Mouse (Mus musculus): ENCODE measurements around the gene Ifrd1.
"Not testable (repeated sequence)": the region's sequence is repeated elsewhere in the genome, so short reads cannot be mapped to it uniquely, and the experiment has no call there.

The Ifrd1 gene

DNA sequence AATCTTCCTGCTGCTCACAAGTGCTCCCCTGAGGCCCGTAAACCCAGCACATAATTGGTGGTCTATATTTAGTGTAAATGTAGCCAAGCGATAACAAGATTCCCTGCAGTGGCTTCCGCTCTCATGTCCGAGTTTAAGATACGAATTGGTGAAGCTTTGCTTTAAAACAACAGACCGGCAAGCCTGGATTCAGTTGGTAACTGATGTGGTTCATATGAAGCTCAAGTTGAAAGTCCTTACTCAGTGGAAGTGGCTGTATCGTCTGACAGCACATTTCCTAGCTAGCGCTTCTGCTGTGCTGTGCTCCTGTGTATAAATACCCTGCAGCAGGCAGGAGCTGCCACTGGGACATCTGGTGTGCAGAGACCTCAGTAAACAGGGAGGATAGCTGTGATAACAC is 49.0 kb downstream of the Ifrd1 start, which contains the start of gene Lsmem1:
Lsmem1 (minus strand) TSS at position 189 of the 400 bp plus-strand sequence.
- no peak for DNase-seq (ENCODE audit: low spot score in 2 of 2)

GRCm38 (mm10) chr12:40198427-40198826 is 49.9 kb downstream of the Ifrd1 start:
- DNase-seq (ENCODE audit: low spot score in 2 of 2) = no peak

DNA sequence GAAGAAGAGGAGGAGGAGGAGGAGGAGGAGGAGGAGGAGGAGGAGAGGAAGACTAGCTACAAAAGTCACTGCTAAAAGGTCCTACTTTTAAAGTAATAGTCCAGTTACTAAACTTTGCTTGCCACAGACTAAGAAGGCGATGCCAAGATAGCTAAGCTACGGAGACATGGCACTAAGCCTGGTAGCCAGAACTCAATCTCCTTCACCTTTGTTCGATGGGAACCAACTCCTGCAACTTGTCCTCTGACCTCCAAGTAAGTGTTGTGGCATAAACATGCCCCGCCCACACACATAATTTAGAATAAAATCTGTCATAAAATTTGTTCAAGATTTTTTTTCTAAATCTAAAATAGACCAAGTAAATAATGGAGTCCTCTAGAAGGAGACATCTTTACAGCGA is 50.3 kb downstream of the Ifrd1 start:
- DNase-seq (ENCODE audit: low spot score in 2 of 2) = no peak

GRCm38 (mm10) chr12:40197511-40197910 is 50.8 kb downstream of the Ifrd1 start:
- no peak for DNase-seq (ENCODE audit: low spot score in 2 of 2)

GRCm38 (mm10) chr12:40185474-40185873 is 62.8 kb downstream of the Ifrd1 start:
- DNase-seq (ENCODE audit: low spot score in 2 of 2) = no peak

DNA sequence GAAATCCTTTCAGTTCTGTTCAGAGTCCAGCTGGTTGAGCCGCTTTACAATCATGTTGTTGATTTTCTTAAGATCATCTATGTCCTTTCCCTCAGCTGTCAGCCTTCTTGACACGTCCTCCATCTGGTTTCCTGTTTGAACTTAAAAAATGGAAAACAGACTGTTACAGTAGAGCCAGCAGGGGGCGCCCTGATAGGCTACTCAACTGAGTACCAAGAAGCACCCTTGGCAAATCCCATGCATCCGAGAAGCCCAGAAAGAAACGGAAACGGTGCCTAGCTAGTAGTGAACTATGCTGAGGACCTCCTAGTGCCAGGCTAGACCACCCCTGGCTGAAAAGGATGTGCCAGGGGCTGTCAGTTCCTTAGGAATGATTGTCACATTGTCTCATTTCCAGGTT is 71.2 kb downstream of the Ifrd1 start:
- no peak for DNase-seq (ENCODE audit: low spot score in 2 of 2)

DNA sequence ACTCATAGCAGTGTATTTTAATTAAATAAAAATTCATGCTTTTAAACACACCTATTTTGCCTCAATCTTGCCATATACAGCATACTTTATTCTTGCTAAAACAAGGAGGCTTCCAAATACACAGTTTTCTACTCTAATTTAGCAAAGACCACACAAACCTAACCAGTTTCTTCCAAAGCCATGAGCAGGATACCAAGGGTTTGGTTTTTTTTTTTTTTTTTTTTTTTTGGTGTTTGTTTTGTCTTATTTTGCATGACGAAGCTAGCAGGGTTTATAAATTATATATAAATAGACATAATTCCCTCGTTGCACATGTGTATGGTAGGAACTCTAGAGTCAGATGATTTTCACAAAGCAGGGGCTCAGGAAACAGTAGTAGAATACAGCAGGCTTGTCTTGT is 72.1 kb downstream of the Ifrd1 start:
- DNase-seq (ENCODE audit: low spot score in 2 of 2) = no peak

DNA sequence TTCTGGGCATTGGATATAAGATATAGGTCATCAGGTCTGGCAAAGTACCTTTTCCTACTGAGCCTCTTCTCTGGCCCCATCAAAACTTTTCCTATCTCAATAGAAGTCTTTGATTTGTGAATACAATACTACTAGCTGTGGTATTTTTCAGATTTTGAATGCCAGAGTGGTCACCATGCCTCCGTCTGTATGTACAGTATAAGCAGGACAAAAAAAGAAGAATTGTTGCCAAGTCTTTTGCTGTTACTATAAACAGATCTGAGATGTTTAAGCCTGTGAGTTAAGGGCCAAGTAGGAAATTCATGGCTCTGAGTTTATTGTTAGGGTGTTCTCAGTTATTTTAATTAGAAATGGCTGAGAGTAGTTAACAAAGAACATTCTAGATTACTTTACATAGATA is 73.1 kb downstream of the Ifrd1 start:
- DNase-seq (ENCODE audit: low spot score in 2 of 2) = not testable (repeated sequence)

- DNase-seq (ENCODE audit: low spot score in 2 of 2) = no peak
These were observed 76.7 kb downstream of the Ifrd1 start for GRCm38 (mm10) chr12:40171637-40172036.

DNA sequence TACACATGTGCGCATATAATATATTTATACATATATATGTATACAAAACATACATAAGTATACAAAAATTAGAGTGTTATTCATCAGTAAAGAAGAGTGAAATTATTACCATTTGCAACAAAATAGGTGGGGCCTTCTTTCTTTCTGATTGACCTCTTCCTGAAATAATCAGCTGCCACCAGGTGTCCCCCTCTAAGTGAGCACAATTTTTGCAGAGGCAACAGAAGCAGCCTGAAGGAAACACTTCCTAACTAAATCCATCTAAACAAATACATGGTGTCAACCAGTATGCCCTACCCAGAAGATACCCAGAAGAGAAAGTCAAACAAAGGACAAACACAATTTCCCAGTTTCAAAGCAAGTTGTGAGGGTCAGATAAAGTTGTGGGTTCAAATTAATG is 78.6 kb downstream of the Ifrd1 start:
- DNase-seq (ENCODE audit: low spot score in 2 of 2) = no peak

DNA sequence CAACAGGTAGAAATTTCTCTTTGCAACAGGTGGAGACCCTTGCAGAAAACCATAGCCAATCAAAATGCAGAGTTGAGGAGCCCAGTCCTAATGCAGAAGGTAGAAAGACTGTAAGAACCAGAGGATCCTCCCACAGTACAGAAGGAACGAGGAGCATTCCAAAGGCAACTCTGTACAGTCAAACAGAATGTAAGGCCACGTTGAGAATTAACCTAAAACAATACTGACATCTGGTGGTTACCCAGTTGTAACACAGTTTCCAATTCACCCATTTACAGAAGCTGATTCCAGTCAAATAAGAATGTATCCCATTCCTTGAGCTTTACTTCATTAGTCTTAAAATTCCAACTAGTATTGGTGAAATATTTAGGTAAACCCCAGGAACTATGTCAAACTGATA is 83.7 kb downstream of the Ifrd1 start:
- no peak for DNase-seq (ENCODE audit: low spot score in 2 of 2)

DNA sequence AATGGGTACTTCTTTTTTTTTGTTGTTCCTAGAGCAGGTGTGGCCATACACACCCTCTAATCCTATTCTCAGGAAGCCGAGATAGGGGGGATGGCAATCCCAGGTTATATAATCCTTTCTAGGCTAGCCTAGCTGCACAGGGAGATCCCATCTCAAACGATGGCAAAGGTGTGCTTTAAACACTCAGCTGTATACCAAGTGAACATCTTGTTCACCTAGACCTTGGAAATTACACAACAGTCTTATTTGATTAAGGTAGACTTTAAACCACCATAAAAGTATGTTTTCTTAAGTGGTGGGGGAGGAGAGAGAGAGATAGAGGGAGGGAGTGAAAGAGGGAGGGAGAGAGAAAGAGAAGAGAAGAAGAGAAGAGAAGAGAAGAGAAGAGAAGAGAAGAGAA is 87.5 kb downstream of the Ifrd1 start:
- no peak for DNase-seq (ENCODE audit: low spot score in 2 of 2)

- DNase-seq (ENCODE audit: low spot score in 2 of 2) = no peak
These were observed 94.1 kb downstream of the Ifrd1 start for GRCm38 (mm10) chr12:40154188-40154587.

- DNase-seq (ENCODE audit: low spot score in 2 of 2) = no peak
These were observed 95.8 kb downstream of the Ifrd1 start for GRCm38 (mm10) chr12:40152353-40153069.
